Mouse (Mus musculus) thymus, postnatal 4 days (tissue): ENCODE measurements at regions not wholly inside any gene's neighbourhood (a gene's known extent, or its start where the extent isn't known, plus 50 kb on each side); places are given as distances from the start of the nearest gene placed in this dataset.

Experiments used
- DNase-seq: peaks from one replicate; pipeline ENCODE4 v3.0.0; 2021

- DNase-seq = no peak
Observed at GRCm38 (mm10) chr5:91746077-91746476, 216.8 kb downstream of the Rchy1 start.

GRCm38 (mm10) chr5:91744389-91744788, 218.5 kb downstream of the Rchy1 start:
- DNase-seq = no peak

- DNase-seq = no peak
Observed at GRCm38 (mm10) chr5:91740159-91740537, 222.7 kb downstream of the Rchy1 start.

GRCm38 (mm10) chr5:91739433-91740158, 222.2 kb downstream of the Parm1 start:
- no peak for DNase-seq

GRCm38 (mm10) chr5:91732002-91732401, 214.6 kb downstream of the Parm1 start:
- DNase-seq = no peak

- no peak for DNase-seq
Observed at GRCm38 (mm10) chr5:91731155-91731554, 213.7 kb downstream of the Parm1 start.

GRCm38 (mm10) chr5:91729868-91730267, 212.5 kb downstream of the Parm1 start:
- DNase-seq = no peak

GRCm38 (mm10) chr5:91729415-91729814, 212.0 kb downstream of the Parm1 start:
- no peak for DNase-seq

- no peak for DNase-seq
Observed at GRCm38 (mm10) chr5:91727448-91727847, 210.0 kb downstream of the Parm1 start.

GRCm38 (mm10) chr5:91726118-91726500, 208.7 kb downstream of the Parm1 start:
- DNase-seq = no peak

- DNase-seq = no peak
Observed at GRCm38 (mm10) chr5:91725380-91726117, 208.1 kb downstream of the Parm1 start.

- no peak for DNase-seq
Observed at GRCm38 (mm10) chr5:91724881-91725280, 207.5 kb downstream of the Parm1 start.

- no peak for DNase-seq
Observed at GRCm38 (mm10) chr5:91723416-91723815, 206.0 kb downstream of the Parm1 start.

- no peak for DNase-seq
Observed at GRCm38 (mm10) chr5:91722982-91723381, 205.6 kb downstream of the Parm1 start.

GRCm38 (mm10) chr5:91722403-91722802, 205.0 kb downstream of the Parm1 start:
- DNase-seq = no peak

GRCm38 (mm10) chr5:91721231-91722096, 204.0 kb downstream of the Parm1 start:
- DNase-seq = no peak

GRCm38 (mm10) chr5:91713020-91713419, 195.6 kb downstream of the Parm1 start:
- DNase-seq = no peak

- no peak for DNase-seq
Observed at GRCm38 (mm10) chr5:91709494-91710286, 192.3 kb downstream of the Parm1 start.

GRCm38 (mm10) chr5:91708149-91708548, 190.7 kb downstream of the Parm1 start:
- no peak for DNase-seq

GRCm38 (mm10) chr5:91697075-91697474, 179.7 kb downstream of the Parm1 start:
- DNase-seq = no peak

GRCm38 (mm10) chr5:91696532-91696931, 179.1 kb downstream of the Parm1 start:
- DNase-seq = no peak

GRCm38 (mm10) chr5:91695632-91696031, 178.2 kb downstream of the Parm1 start:
- DNase-seq = no peak

- DNase-seq = no peak
Observed at GRCm38 (mm10) chr5:91693277-91693676, 175.9 kb downstream of the Parm1 start.
